ENCODE assay signal across 9 mouse cellular contexts in genomic region chr9:75609965-75610364, GRCm38 (mm10). TPM values are rescaled to one million over a fixed set of nuclear protein-coding genes. Genes with fewer than 3 reads are reported as not detected.
A peak's percentile ranks its signal among the peaks of the same experiment; 100 is the strongest.
DNase-seq lines count a peak whose midpoint lies in the region; ATAC-seq and TF ChIP-seq lines count a peak whose summit lies in the region.
"Had no signal": no experiment of that assay in that cellular context is flagged by ENCODE, and none has a peak within 500 bp of the region (broad histone marks: within the 10 kb centered on the region; RNA-seq: fewer than 3 reads in every experiment).

No protein-coding gene starts in this region.

- peaks cover 5% of the 10 kb centered on the region for H3K27me3 ChIP-seq in CH12.LX (replicated peaks)
- H3K27me3 ChIP-seq in forebrain, embryonic 11.5 days (ENCODE audit: control insufficient read depth, insufficient read depth, low read length): no peaks in the 10 kb centered on the region
- H3K27me3 ChIP-seq in limb, embryonic 12.5 days: peaks cover 3% of the 10 kb centered on the region; the same call in 1 of the 2 replicates

- dilution Hi-C loops in CH12.LX (cut with MboI; ENCODE audit: extremely low pct_ligation_motif_present, extremely low pct_unique_long_range_greater_than_20kb, low sequenced_read_pairs): no loop called here

- TF ChIP-seq EP300 in CH12.LX (IDR thresholded peaks at IDR 0.05; ENCODE audit: low read length): no peak

- H3K4me1 ChIP-seq in CH12.LX (ENCODE audit: control insufficient read depth in 1 of 2, insufficient read depth in 2 of 2): peaks cover 13 to 20% of the 10 kb centered on the region in 2 experiments
- H3K4me1 ChIP-seq in forebrain, embryonic 11.5 days (replicated peaks; ENCODE audit: control insufficient read depth, insufficient read depth, low read length): no peaks in the 10 kb centered on the region
- H3K4me1 ChIP-seq in limb, embryonic 12.5 days (replicated peaks): peaks cover 3% of the 10 kb centered on the region; the same call in 1 of the 2 replicates

- H3K9me3 ChIP-seq in CH12.LX (replicated peaks; ENCODE audit: low read length): peaks cover 3% of the 10 kb centered on the region
- no peaks in the 10 kb centered on the region for H3K9me3 ChIP-seq in forebrain, embryonic 11.5 days (ENCODE audit: control insufficient read depth, low read length)
- no peaks in the 10 kb centered on the region for H3K9me3 ChIP-seq in limb, embryonic 12.5 days

- TF ChIP-seq POLR2A in CH12.LX (IDR thresholded peaks at IDR 0.05; ENCODE audit: low read depth, low read length): no peak

- 0 out of 2 replicates have a peak overlapping the region, but pooled peaks have one; percentile 4 for H3K9ac ChIP-seq in CH12.LX (ENCODE audit: insufficient read depth, low read depth)
- H3K9ac ChIP-seq in forebrain, embryonic 11.5 days (ENCODE audit: low read length): peak overlapping the region; percentile 77; the same call in 1 of the 2 replicates
- peak overlapping the region; percentile 18; the same call in 1 of the 2 replicates for H3K9ac ChIP-seq in limb, embryonic 12.5 days (replicated peaks)

- in situ Hi-C loops in CH12.LX (cut with MboI; ENCODE audit: low pct_ligation_motif_present, low pct_unique_long_range_greater_than_20kb, low sequenced_read_pairs): no loop called here

- intact Hi-C loops in heart, postnatal 25 days (cut with DNase I): no loop called here

- 14% methylated on average over 16 of the region's 16 CpGs for WGBS in forebrain, embryonic 11.5 days
- 20% methylated on average over 16 of the region's 16 CpGs for WGBS in limb, embryonic 12.5 days

- no peak for TF ChIP-seq RAD21 in CH12.LX (IDR thresholded peaks at IDR 0.05; ENCODE audit: low read depth, low read length)

- no peak for ATAC-seq in forebrain, embryonic 11.5 days (replicated peaks; ENCODE audit: low FRiP score)
- ATAC-seq in limb, embryonic 12.5 days (ENCODE audit: insufficient number of reproducible peaks, insufficient read depth, low FRiP score, low TSS enrichment, low read depth): no peak
- no peak for ATAC-seq in inflammation-experienced regulatory T-cells, adult 6 months

- no peaks in the 10 kb centered on the region for H3K36me3 ChIP-seq in CH12.LX (replicated peaks in 1 of 2; ENCODE audit: control insufficient read depth in 1 of 2, insufficient read depth in 1 of 2, low read length in 1 of 2)
- no peaks in the 10 kb centered on the region for H3K36me3 ChIP-seq in forebrain, embryonic 11.5 days (ENCODE audit: control insufficient read depth, insufficient read depth, low read length)
- no peaks in the 10 kb centered on the region for H3K36me3 ChIP-seq in limb, embryonic 12.5 days

- peak overlapping the region; percentile 79 for H3K4me2 ChIP-seq in CH12.LX (ENCODE audit: insufficient read depth, low read depth, poor library complexity, severe bottlenecking)
- peak overlapping the region; percentile 69 for H3K4me2 ChIP-seq in forebrain, embryonic 11.5 days (ENCODE audit: low read depth, low read length, severe bottlenecking)
- peak overlapping the region; percentile 84 for H3K4me2 ChIP-seq in limb, embryonic 12.5 days

- no peak overlapping the region for H3K4me3 ChIP-seq in CH12.LX (replicated peaks in 1 of 3; ENCODE audit: low read depth in 2 of 3, low read length in 2 of 3, poor library complexity in 1 of 3)
- peak overlapping the region; percentile 78 for H3K4me3 ChIP-seq in forebrain, embryonic 11.5 days (ENCODE audit: low read depth, low read length)
- peak overlapping the region; percentile 82 for H3K4me3 ChIP-seq in limb, embryonic 12.5 days (replicated peaks)

- no peak for TF ChIP-seq CTCF in CH12.LX (conservative IDR thresholded peaks at IDR 0.05 in 1 of 2, IDR thresholded peaks at IDR 0.05 in 1 of 2; ENCODE audit: low read depth in 2 of 2, low read length in 2 of 2)

- no peak overlapping the region for H3K27ac ChIP-seq in CH12.LX (ENCODE audit: insufficient read depth, low read depth)
- H3K27ac ChIP-seq in forebrain, embryonic 11.5 days (ENCODE audit: low read depth, low read length): no peak overlapping the region
- no peak overlapping the region for H3K27ac ChIP-seq in limb, embryonic 12.5 days

- H3K79me2 ChIP-seq in CH12.LX (replicated peaks; ENCODE audit: control insufficient read depth, extremely low read depth, insufficient read depth, poor library complexity, severe bottlenecking): no peaks in the 10 kb centered on the region; the same call in 1 of the 2 replicates

- DNase-seq in heart, adult 11 months: peak; percentile 39
- no peak for DNase-seq in heart, postnatal 25 days (ENCODE audit: low spot score)
- DNase-seq in CH12.LX (ENCODE audit: extremely low read depth): no peak
- peak; percentile 50 for DNase-seq in forebrain, embryonic 11.5 days (ENCODE audit: low spot score)
- no peak for DNase-seq in gastrocnemius, adult 8-10 months (ENCODE audit: low spot score in 2 of 2)
- DNase-seq in adrenal gland, postnatal 36 days: no peak
- DNase-seq: kidney, postnatal 36 days had no signal

TF ChIP-seq in CH12.LX, 34 proteins besides CTCF, POLR2A, EP300 and RAD21:
- peak; percentile 12; the same call in 1 of the 2 replicates for TF ChIP-seq SIN3A (IDR thresholded peaks at IDR 0.05; ENCODE audit: low read length)
- TF ChIP-seq ZKSCAN1 (IDR thresholded peaks at IDR 0.05; ENCODE audit: borderline replicate concordance, low read depth, low read length): no peak
- no peak for TF ChIP-seq UBTF (IDR thresholded peaks at IDR 0.05; ENCODE audit: low read depth, low read length)
- no peak for TF ChIP-seq ETS1 (conservative IDR thresholded peaks at IDR 0.05; ENCODE audit: low read depth, low read length)

RNA-seq across cellular contexts. Expression of gene Tmod2, which starts 1.2 kb away (rescaled TPM):
- 1 to 10 TPM; 4.6 to 5.3 TPM for total RNA-seq in heart, postnatal 25 days (2021)
- 1.6 and 1.7 TPM in 2 replicates for total RNA-seq in CH12.LX (2012; rRNA removed)
- total RNA-seq in CH12.LX (2014; rRNA removed): 0.08 and 0.16 TPM in 2 replicates
- polyA plus RNA-seq in CH12.LX (2012; ENCODE audit: insufficient read length, low read depth): 0.10 and 0.17 TPM in 2 replicates
- 61.9 and 63.7 TPM in 2 replicates for polyA plus RNA-seq in forebrain, embryonic 11.5 days (2014; fragmentation: Nextera tagmentation; extraction: Ambion mirVana)
- polyA plus RNA-seq in limb, embryonic 12.5 days (2016; fragmentation: Nextera tagmentation; extraction: Ambion mirVana): 26.7 and 27.3 TPM in 2 replicates
- polyA plus RNA-seq in inflammation-experienced regulatory T-cells, adult 6 months (2017; shearing (Covaris generic)): under 1 TPM in 2 of 3 experiments, not detected in 1; 0.04 to 0.09 TPM
- total RNA-seq in gastrocnemius, adult 8-10 months (2022): 1 to 10 TPM; 2.2 to 4.7 (median 3.6) TPM
- 10 to 100 TPM in 1 of 2 experiments, 1 to 10 TPM in 1; 9.8 to 11.4 TPM for total RNA-seq in adrenal gland, postnatal 36 days (2021)

RNA-seq across cellular contexts. Expression of gene Lysmd2, which starts 15.6 kb away (rescaled TPM):
- total RNA-seq in heart, postnatal 25 days (2021): 1 to 10 TPM; 7.3 to 8.4 TPM
- total RNA-seq in CH12.LX (2012; rRNA removed): 16.2 and 18.6 TPM in 2 replicates
- 14.2 and 18.1 TPM in 2 replicates for total RNA-seq in CH12.LX (2014; rRNA removed)
- polyA plus RNA-seq in CH12.LX (2012; ENCODE audit: insufficient read length, low read depth): 10.4 and 11.7 TPM in 2 replicates
- 13.0 and 17.1 TPM in 2 replicates for polyA plus RNA-seq in forebrain, embryonic 11.5 days (2014; fragmentation: Nextera tagmentation; extraction: Ambion mirVana)
- 22.0 and 25.8 TPM in 2 replicates for polyA plus RNA-seq in limb, embryonic 12.5 days (2016; fragmentation: Nextera tagmentation; extraction: Ambion mirVana)
- 1 to 10 TPM; 4.9 to 6.1 (median 5.9) TPM for polyA plus RNA-seq in inflammation-experienced regulatory T-cells, adult 6 months (2017; shearing (Covaris generic))
- 1 to 10 TPM; 3.9 to 6.2 (median 4.5) TPM for total RNA-seq in gastrocnemius, adult 8-10 months (2022)
- 10 to 100 TPM; 14.3 to 16.5 TPM for total RNA-seq in adrenal gland, postnatal 36 days (2021)

RNA-seq across cellular contexts. Expression of gene Tmod3, which starts 50.5 kb away (rescaled TPM):
- 10 to 100 TPM; 62.9 to 74.0 TPM for total RNA-seq in heart, postnatal 25 days (2021)
- total RNA-seq in CH12.LX (2012; rRNA removed) (40.5 and 41.1 TPM in 2 replicates), CH12.LX (2014; rRNA removed) (71.0 and 77.1 TPM in 2 replicates)
- 52.0 and 59.0 TPM in 2 replicates for polyA plus RNA-seq in CH12.LX (2012; ENCODE audit: insufficient read length, low read depth)
- polyA plus RNA-seq in forebrain, embryonic 11.5 days (2014; fragmentation: Nextera tagmentation; extraction: Ambion mirVana): 101 and 104 TPM in 2 replicates
- 90.8 and 95.9 TPM in 2 replicates for polyA plus RNA-seq in limb, embryonic 12.5 days (2016; fragmentation: Nextera tagmentation; extraction: Ambion mirVana)
- polyA plus RNA-seq in inflammation-experienced regulatory T-cells, adult 6 months (2017; shearing (Covaris generic)): 100 to 1,000 TPM; 142 to 214 (median 146) TPM
- 10 to 100 TPM; 12.8 to 16.0 (median 14.7) TPM for total RNA-seq in gastrocnemius, adult 8-10 months (2022)
- 10 to 100 TPM; 68.7 to 78.5 TPM for total RNA-seq in adrenal gland, postnatal 36 days (2021)

Comparison
In these comparisons a context has a peak if more than half of its experiments do, and no peak if none do; other contexts are left out.
1. DNase-seq: peak in heart, adult 11 months (single experiment) and forebrain, embryonic 11.5 days (single experiment); none in heart, postnatal 25 days (single experiment), CH12.LX (single experiment), gastrocnemius, adult 8-10 months (0 of 2) and adrenal gland, postnatal 36 days (0 of 2).
2. H3K4me3 ChIP-seq: peak in forebrain, embryonic 11.5 days (single experiment) and limb, embryonic 12.5 days (single experiment); none in CH12.LX (0 of 3).
3. H3K9ac ChIP-seq: peak in every context shown above with its lines; median percentile 77 in forebrain, embryonic 11.5 days; 18 in limb, embryonic 12.5 days; 4 in CH12.LX.
4. Peak in every context shown above with its lines, with median percentiles within 50 percentile points of each other: H3K4me2 ChIP-seq.